Mouse (Mus musculus): ENCODE measurements at regions not wholly inside any gene's neighbourhood (a gene's known extent, or its start where the extent isn't known, plus 50 kb on each side); places are given as distances from the start of the nearest gene placed in this dataset.
"Not testable (repeated sequence)": the region's sequence is repeated elsewhere in the genome, so short reads cannot be mapped to it uniquely, and the experiment has no call there.

DNA sequence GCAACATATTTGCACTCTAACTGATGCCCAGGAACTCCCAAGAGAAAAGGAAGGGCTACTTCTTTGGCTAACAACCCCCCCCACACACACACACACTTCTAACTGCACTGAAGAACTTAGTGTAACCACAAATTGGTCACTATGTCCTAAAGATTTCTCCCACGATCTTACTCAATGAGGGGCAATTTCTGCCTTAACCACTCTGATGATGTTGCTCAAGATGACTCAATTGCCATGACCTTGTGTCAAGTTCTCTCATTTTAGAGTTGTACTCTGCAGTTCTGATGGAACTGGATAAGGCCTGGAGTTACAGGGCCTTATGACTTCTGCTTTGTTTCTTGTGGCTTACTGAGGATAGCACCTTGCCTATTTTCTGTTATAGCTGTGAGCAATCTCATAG, 81.7 kb downstream of the Sem1 start:
- no peaks in the 10 kb centered on the region for H3K36me3 ChIP-seq (ENCODE audit: control insufficient read depth, insufficient read depth, low read length)
- H3K4me3 ChIP-seq (ENCODE audit: low read depth, low read length): no peak overlapping the region
- ATAC-seq (ENCODE audit: low FRiP score) (no peak), DNase-seq (ENCODE audit: low spot score) (no peak)
- H3K9ac ChIP-seq (ENCODE audit: low read depth, low read length): no peak overlapping the region
- no peaks in the 10 kb centered on the region for H3K9me3 ChIP-seq (ENCODE audit: control insufficient read depth, low read length)
- H3K4me2 ChIP-seq (replicated peaks; ENCODE audit: low read depth, low read length): no peak overlapping the region
- no peaks in the 10 kb centered on the region for H3K27me3 ChIP-seq (ENCODE audit: control insufficient read depth, insufficient read depth, low read length)
- 97% methylated on average over 1 of the region's 1 CpGs for WGBS
- no peaks in the 10 kb centered on the region for H3K4me1 ChIP-seq (replicated peaks; ENCODE audit: control insufficient read depth, insufficient read depth, low read length)
- H3K27ac ChIP-seq (ENCODE audit: low read depth, low read length): no peak overlapping the region

- no peaks in the 10 kb centered on the region for H3K4me1 ChIP-seq (replicated peaks; ENCODE audit: control insufficient read depth, insufficient read depth, low read length)
- no peaks in the 10 kb centered on the region for H3K36me3 ChIP-seq (ENCODE audit: control insufficient read depth, insufficient read depth, low read length)
- ATAC-seq (ENCODE audit: low FRiP score) (no peak), DNase-seq (ENCODE audit: low spot score) (no peak)
- H3K4me3 ChIP-seq (ENCODE audit: low read depth, low read length): no peak overlapping the region
- H3K27ac ChIP-seq (ENCODE audit: low read depth, low read length): no peak overlapping the region
- 89% methylated on average over 4 of the region's 4 CpGs for WGBS
- no peak overlapping the region for H3K9ac ChIP-seq (ENCODE audit: low read depth, low read length)
- H3K4me2 ChIP-seq (replicated peaks; ENCODE audit: low read depth, low read length): no peak overlapping the region
- H3K9me3 ChIP-seq (ENCODE audit: control insufficient read depth, low read length): no peaks in the 10 kb centered on the region
- H3K27me3 ChIP-seq (ENCODE audit: control insufficient read depth, insufficient read depth, low read length): no peaks in the 10 kb centered on the region
These were observed 82.1 kb downstream of the Sem1 start for GRCm38 (mm10) chr6:6496336-6496735.

DNA sequence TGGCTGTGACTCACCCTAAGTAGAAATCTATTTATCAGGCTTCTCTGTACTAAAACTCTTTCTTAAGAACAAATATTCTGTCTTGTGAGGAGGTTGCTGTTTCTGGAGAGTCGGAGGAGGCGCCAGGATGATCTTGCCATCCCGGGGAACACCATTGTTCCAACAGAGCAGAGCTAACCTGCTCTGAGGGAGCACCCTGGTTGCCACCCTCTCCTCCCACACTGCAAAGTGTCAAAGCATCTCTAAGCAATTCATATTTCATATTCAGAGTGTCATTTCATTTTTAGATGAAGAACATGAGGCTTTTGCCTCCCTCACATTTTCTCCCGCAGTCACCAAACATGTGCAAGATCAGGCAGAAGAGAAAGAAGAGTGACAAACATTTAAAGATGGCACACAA, 90.3 kb downstream of the Sem1 start:
- Histone ChIP-seq H3K9me3 (ENCODE audit: control insufficient read depth, low read length) (no peaks in the 10 kb centered on the region), H3K4me1 (replicated peaks; ENCODE audit: control insufficient read depth, insufficient read depth, low read length) (no peaks in the 10 kb centered on the region), H3K27ac (ENCODE audit: low read depth, low read length) (no peak overlapping the region), H3K9ac (ENCODE audit: low read depth, low read length) (no peak overlapping the region), H3K4me2 (replicated peaks; ENCODE audit: low read depth, low read length) (no peak overlapping the region), H3K4me3 (ENCODE audit: low read depth, low read length) (no peak overlapping the region), H3K36me3 (ENCODE audit: control insufficient read depth, insufficient read depth, low read length) (no peaks in the 10 kb centered on the region), H3K27me3 (ENCODE audit: control insufficient read depth, insufficient read depth, low read length) (no peaks in the 10 kb centered on the region)
- DNase-seq (ENCODE audit: low spot score) (no peak), ATAC-seq (ENCODE audit: low FRiP score) (no peak)
- 84% methylated on average over 4 of the region's 4 CpGs for WGBS

DNA sequence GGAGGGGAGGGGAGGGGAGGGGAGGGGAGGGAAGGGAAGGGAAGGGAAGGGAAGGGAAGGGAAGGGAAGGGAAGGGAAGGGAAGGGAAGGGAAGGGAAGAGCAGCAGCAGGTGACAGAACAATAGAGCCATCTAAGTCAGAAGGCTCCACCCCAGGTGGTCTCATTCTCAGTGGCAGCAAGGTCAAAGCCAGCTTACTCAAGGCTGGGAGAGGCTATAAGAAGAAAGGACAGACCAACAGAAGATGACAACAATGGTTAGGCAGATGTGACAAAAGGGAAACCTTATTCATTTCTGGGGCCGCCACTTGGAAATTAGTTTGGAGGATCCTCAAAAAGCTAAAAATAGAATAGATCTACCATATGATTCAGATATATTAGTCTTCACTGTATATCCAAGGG, 96.9 kb downstream of the Sem1 start:
- DNase-seq (ENCODE audit: low spot score); H3K27ac ChIP-seq (ENCODE audit: low read depth, low read length); H3K36me3 ChIP-seq (ENCODE audit: control insufficient read depth, insufficient read depth, low read length); ATAC-seq (ENCODE audit: low FRiP score); H3K9me3 ChIP-seq (ENCODE audit: control insufficient read depth, low read length); H3K4me2 ChIP-seq (replicated peaks; ENCODE audit: low read depth, low read length); H3K9ac ChIP-seq (ENCODE audit: low read depth, low read length); H3K27me3 ChIP-seq (ENCODE audit: control insufficient read depth, insufficient read depth, low read length); H3K4me3 ChIP-seq (ENCODE audit: low read depth, low read length); H3K4me1 ChIP-seq (replicated peaks; ENCODE audit: control insufficient read depth, insufficient read depth, low read length): not testable (repeated sequence)
- WGBS: 90% methylated on average over 1 of the region's 1 CpGs

DNA sequence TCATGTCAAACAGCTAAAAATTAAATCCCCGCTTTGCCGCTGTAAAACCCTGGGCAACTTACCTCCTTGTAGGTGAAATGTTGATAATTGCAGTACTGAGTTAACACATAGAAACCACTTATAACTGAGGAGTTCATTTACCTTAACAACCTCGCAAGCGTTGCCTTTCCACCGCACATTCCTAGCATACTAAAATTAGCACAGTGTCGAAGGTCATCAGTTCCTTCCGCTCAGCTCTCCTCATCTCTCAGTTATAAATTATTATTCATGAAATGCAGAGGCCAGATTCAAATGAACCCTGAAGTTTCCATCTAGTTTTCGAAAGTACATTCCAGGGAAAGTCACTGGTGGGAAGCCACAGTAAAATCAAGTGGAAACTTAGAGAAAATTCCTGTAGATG, 108.1 kb downstream of the Sem1 start:
- Histone ChIP-seq H3K27ac (ENCODE audit: low read depth, low read length) (no peak overlapping the region), H3K4me1 (replicated peaks; ENCODE audit: control insufficient read depth, insufficient read depth, low read length) (no peaks in the 10 kb centered on the region), H3K27me3 (ENCODE audit: control insufficient read depth, insufficient read depth, low read length) (no peaks in the 10 kb centered on the region), H3K4me3 (ENCODE audit: low read depth, low read length) (no peak overlapping the region), H3K36me3 (ENCODE audit: control insufficient read depth, insufficient read depth, low read length) (no peaks in the 10 kb centered on the region), H3K9ac (ENCODE audit: low read depth, low read length) (no peak overlapping the region), H3K4me2 (replicated peaks; ENCODE audit: low read depth, low read length) (no peak overlapping the region), H3K9me3 (ENCODE audit: control insufficient read depth, low read length) (no peaks in the 10 kb centered on the region)
- 56% methylated on average over 8 of the region's 8 CpGs for WGBS
- no peak for ATAC-seq (ENCODE audit: low FRiP score)
- no peak for DNase-seq (ENCODE audit: low spot score)

DNA sequence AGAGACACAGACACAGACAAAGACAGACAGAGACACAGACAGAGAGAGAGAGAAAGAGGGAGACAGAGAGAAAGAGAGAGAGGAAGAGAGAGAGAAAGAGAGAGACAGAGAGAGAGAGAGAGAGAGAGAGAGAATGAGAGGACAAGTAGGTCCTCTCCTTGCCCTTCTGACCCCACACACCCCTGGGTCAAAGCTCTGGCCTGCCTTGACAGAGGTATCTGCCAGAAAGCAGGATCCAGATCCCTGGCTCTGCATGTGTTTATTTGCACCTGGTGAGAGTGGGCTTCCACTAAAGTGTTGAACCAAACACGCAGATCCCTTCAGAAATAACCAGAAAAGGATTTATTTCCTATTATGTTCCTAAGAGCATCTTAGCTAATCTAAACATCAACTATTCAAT, 110.9 kb downstream of the Sem1 start:
- DNase-seq (ENCODE audit: low spot score) (no peak), ATAC-seq (ENCODE audit: low FRiP score) (no peak)
- Histone ChIP-seq H3K9me3 (ENCODE audit: control insufficient read depth, low read length) (no peaks in the 10 kb centered on the region), H3K4me3 (ENCODE audit: low read depth, low read length) (no peak overlapping the region), H3K27me3 (ENCODE audit: control insufficient read depth, insufficient read depth, low read length) (no peaks in the 10 kb centered on the region), H3K4me2 (replicated peaks; ENCODE audit: low read depth, low read length) (no peak overlapping the region), H3K4me1 (replicated peaks; ENCODE audit: control insufficient read depth, insufficient read depth, low read length) (peaks cover 2% of the 10 kb centered on the region; the same call in 1 of the 2 replicates), H3K9ac (ENCODE audit: low read depth, low read length) (no peak overlapping the region), H3K36me3 (ENCODE audit: control insufficient read depth, insufficient read depth, low read length) (no peaks in the 10 kb centered on the region), H3K27ac (ENCODE audit: low read depth, low read length) (no peak overlapping the region)
- 48% methylated on average over 1 of the region's 1 CpGs for WGBS

DNA sequence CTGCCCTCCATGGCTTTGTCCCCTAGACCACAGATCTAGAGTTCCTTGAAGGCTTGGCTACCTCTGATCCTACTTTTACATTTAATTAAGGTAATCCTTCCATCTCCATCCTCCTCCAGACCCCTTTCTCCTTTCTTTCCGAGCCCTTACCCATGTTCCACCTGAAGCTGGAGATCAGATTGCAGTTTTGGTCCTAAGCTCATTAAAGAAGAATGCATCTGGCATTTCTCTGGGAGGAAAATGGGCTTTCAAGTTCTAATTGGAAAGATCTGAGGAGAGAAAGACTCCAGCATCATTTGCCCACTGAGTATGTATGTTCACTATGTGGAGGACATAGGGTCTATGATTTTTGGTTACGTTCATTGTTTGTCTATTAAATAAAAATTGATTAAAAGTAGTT, 112.2 kb downstream of the Sem1 start:
- no peak for ATAC-seq (ENCODE audit: low FRiP score)
- peaks cover 2% of the 10 kb centered on the region; the same call in 1 of the 2 replicates for H3K4me1 ChIP-seq (replicated peaks; ENCODE audit: control insufficient read depth, insufficient read depth, low read length)
- 74% methylated on average over 2 of the region's 2 CpGs for WGBS
- no peak overlapping the region for H3K4me2 ChIP-seq (replicated peaks; ENCODE audit: low read depth, low read length)
- H3K9ac ChIP-seq (ENCODE audit: low read depth, low read length): no peak overlapping the region
- no peak overlapping the region for H3K4me3 ChIP-seq (ENCODE audit: low read depth, low read length)
- H3K27ac ChIP-seq (ENCODE audit: low read depth, low read length): no peak overlapping the region
- no peaks in the 10 kb centered on the region for H3K9me3 ChIP-seq (ENCODE audit: control insufficient read depth, low read length)
- H3K27me3 ChIP-seq (ENCODE audit: control insufficient read depth, insufficient read depth, low read length): no peaks in the 10 kb centered on the region
- no peaks in the 10 kb centered on the region for H3K36me3 ChIP-seq (ENCODE audit: control insufficient read depth, insufficient read depth, low read length)
- no peak for DNase-seq (ENCODE audit: low spot score)

DNA sequence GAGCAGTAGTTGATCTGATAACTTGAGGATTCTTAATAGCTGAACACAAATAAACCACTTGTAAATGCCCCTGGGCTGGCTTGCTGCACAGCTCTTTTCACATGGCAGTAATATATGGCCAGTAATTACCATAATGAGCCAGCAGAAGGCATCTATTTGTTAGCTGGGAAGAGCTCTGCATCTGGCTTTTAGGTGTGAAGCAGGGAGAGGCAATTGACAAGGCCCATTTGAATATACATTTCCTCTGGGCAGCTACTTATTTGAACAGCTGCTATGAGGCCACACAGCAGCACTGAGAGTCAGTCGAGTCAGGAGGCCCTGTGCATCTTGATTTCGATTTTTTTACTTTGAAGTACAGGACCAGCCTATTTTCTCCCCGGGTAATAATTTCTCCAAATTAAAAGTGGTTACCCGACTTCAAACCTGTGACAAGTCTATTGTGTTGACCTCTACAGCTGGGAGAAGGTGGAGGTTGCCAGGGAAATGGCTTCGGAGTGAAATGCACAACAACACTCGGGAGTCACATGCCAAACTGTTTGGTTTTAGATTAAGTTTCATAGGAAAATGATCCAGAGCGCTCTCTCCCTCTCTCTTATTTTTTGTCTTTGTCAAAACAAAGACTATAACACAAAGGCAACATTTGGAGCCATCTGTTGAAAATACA, 114.5 kb downstream of the Sem1 start:
- Histone ChIP-seq H3K9ac (ENCODE audit: low read depth, low read length) (no peak overlapping the region), H3K9me3 (ENCODE audit: control insufficient read depth, low read length) (no peaks in the 10 kb centered on the region), H3K4me2 (replicated peaks; ENCODE audit: low read depth, low read length) (no peak overlapping the region), H3K27ac (ENCODE audit: low read depth, low read length) (no peak overlapping the region), H3K4me3 (ENCODE audit: low read depth, low read length) (no peak overlapping the region), H3K27me3 (ENCODE audit: control insufficient read depth, insufficient read depth, low read length) (no peaks in the 10 kb centered on the region), H3K36me3 (ENCODE audit: control insufficient read depth, insufficient read depth, low read length) (no peaks in the 10 kb centered on the region), H3K4me1 (replicated peaks; ENCODE audit: control insufficient read depth, insufficient read depth, low read length) (peaks cover 2% of the 10 kb centered on the region; the same call in 1 of the 2 replicates)
- peak; percentile 74 for ATAC-seq (ENCODE audit: low FRiP score)
- DNase-seq (ENCODE audit: low spot score): peak; percentile 44
- whole genome bisulfite sequencing: 27% methylated on average over 7 of the region's 7 CpGs

- WGBS: 16% methylated on average over 2 of the region's 2 CpGs
- peak; percentile 44 for DNase-seq (ENCODE audit: low spot score)
- Histone ChIP-seq H3K9ac (ENCODE audit: low read depth, low read length) (no peak overlapping the region), H3K4me3 (ENCODE audit: low read depth, low read length) (no peak overlapping the region), H3K27ac (ENCODE audit: low read depth, low read length) (no peak overlapping the region), H3K36me3 (ENCODE audit: control insufficient read depth, insufficient read depth, low read length) (no peaks in the 10 kb centered on the region), H3K9me3 (ENCODE audit: control insufficient read depth, low read length) (no peaks in the 10 kb centered on the region), H3K4me1 (replicated peaks; ENCODE audit: control insufficient read depth, insufficient read depth, low read length) (peaks cover 2% of the 10 kb centered on the region; the same call in 1 of the 2 replicates), H3K4me2 (replicated peaks; ENCODE audit: low read depth, low read length) (no peak overlapping the region), H3K27me3 (ENCODE audit: control insufficient read depth, insufficient read depth, low read length) (no peaks in the 10 kb centered on the region)
- peak; percentile 55 for ATAC-seq (ENCODE audit: low FRiP score)
These were observed 118.6 kb downstream of the Sem1 start for GRCm38 (mm10) chr6:6459918-6460239.
